Mouse (Mus musculus) adrenal gland, adult 10 weeks (tissue): ENCODE measurements around the gene Gm29133. TPM values are rescaled to one million over a fixed set of nuclear protein-coding genes. Genes with fewer than 3 reads are reported as not detected.

ENCODE experiments used
- polyA plus RNA-seq: library from polyadenylated mRNA; stranded (reverse); fragments of 350-450 nt; fragmentation: Illumina TruSeq; extraction: RNeasy Lipid Tissue Mini Kit (QIAGEN cat#74804); gene quantifications from one replicate; pipeline ENCODE4 v1.2.3, GENCODE M21; 2014; ENCODE audit warnings: low read depth, low replicate concordance

Gene Gm29133
- polyA plus RNA-seq = not detected

DNA sequence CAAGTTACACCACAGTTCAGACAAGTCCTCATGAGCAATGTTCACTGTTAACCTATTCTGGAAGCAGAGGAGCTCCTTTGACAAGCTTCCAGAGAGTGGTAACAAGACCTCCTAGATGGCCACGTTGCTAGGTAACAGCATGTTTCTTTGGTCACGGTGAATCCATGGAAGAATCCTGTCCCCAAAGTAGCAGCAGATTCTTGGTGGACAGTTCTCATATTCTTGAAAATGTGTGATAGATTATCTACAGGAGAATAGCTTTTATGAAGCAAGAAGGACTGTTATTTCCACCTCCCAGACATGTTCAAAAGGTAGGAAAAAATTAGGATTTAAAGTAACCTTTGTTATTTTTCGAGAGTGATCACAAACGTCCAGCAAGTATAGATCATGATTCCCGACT, at the start of gene Gm29133:
Gm29133 (plus strand) TSS at position 301 of the 400 bp plus-strand sequence.

Other genes starting within 250 kb of the Gm29133 start
- 296 TPM for gene Pdcd10, start 191.3 kb upstream of the Gm29133 start, polyA plus RNA-seq
- 12.0 TPM for gene Serpini1, start 190.7 kb upstream of the Gm29133 start, polyA plus RNA-seq
- 358 TPM for gene Golim4, start 208.8 kb downstream of the Gm29133 start, polyA plus RNA-seq